Comparison of ENCODE assay signal across 10 mouse cellular contexts in the genomic region with DNA sequence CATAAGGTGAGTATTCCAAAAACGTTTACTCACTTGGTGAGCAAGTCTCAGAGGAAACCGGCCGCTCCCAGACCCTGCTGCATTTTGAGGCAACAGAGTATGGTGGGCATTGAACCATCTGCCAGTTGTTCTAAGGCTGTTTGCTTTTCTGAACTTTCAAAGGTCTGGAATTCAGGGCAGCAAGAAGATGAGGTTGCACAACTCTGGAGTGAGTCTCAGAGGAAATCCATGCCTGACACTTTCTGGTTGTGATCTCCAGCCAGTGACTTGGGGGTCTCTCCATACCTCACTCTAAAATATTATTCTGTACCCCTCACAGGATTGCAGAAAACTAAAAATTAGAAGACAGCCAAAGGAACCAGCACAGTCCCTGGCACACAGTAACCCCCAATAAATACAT. TPM values are rescaled to one million over a fixed set of nuclear protein-coding genes. Genes with fewer than 3 reads are reported as not detected.
DNase-seq lines count a peak whose midpoint lies in the region; ATAC-seq and TF ChIP-seq lines count a peak whose summit lies in the region.
"Had no signal": no experiment of that assay in that cellular context is flagged by ENCODE, and none has a peak within 500 bp of the region (broad histone marks: within the 10 kb centered on the region; RNA-seq: fewer than 3 reads in every experiment).

No protein-coding gene starts in this region.

- H3K9ac ChIP-seq in heart, embryonic 15.5 days: no peak overlapping the region

- peak overlapping the region; percentile 68 for H3K4me3 ChIP-seq in heart, embryonic 15.5 days
- H3K4me3 ChIP-seq in midbrain, embryonic 10.5 days: no peak overlapping the region; the same call in 1 of the 2 replicates
- no peak overlapping the region; the same call in 1 of the 2 replicates for H3K4me3 ChIP-seq in layer of hippocampus, adult 2 months

- H3K9me3 ChIP-seq in heart, embryonic 15.5 days (replicated peaks): no peaks in the 10 kb centered on the region
- no peaks in the 10 kb centered on the region for H3K9me3 ChIP-seq in midbrain, embryonic 10.5 days (replicated peaks)

- no peaks in the 10 kb centered on the region for H3K27me3 ChIP-seq in heart, embryonic 15.5 days
- H3K27me3 ChIP-seq in midbrain, embryonic 10.5 days (ENCODE audit: low read depth, poor library complexity, severe bottlenecking): 0 out of 2 replicates have a peak, but pooled peaks cover 3% of the 10 kb centered on the region

- H3K4me1 ChIP-seq in heart, embryonic 15.5 days (replicated peaks): peaks cover 11% of the 10 kb centered on the region
- peaks cover 23% of the 10 kb centered on the region for H3K4me1 ChIP-seq in midbrain, embryonic 10.5 days

- no peak for DNase-seq in heart, postnatal 4 days
- peak; percentile 13 for DNase-seq in thymus, postnatal 4 days
- no peak for DNase-seq in thymus, postnatal 10 days (ENCODE audit: low spot score in 2 of 2)
- DNase-seq in midbrain, embryonic 10.5 days (ENCODE audit: low spot score): peak; percentile 16
- DNase-seq in layer of hippocampus, adult 2 months (ENCODE audit: low spot score in 2 of 2): no peak
- DNase-seq in layer of hippocampus, adult 8-10 months (ENCODE audit: low spot score in 2 of 2): no peak
- DNase-seq: heart, postnatal 10 days; right cerebral cortex, postnatal 4 days had no signal

- peak overlapping the region; percentile 78 for H3K4me2 ChIP-seq in heart, embryonic 15.5 days

- no peaks in the 10 kb centered on the region for H3K36me3 ChIP-seq in heart, embryonic 15.5 days
- no peaks in the 10 kb centered on the region for H3K36me3 ChIP-seq in midbrain, embryonic 10.5 days

- H3K27ac ChIP-seq in heart, embryonic 15.5 days: peak overlapping the region; percentile 14; the same call in 1 of the 2 replicates
- no peak overlapping the region for H3K27ac ChIP-seq in midbrain, embryonic 10.5 days (replicated peaks)
- no peak overlapping the region for H3K27ac ChIP-seq in layer of hippocampus, adult 2 months

- no peak for TF ChIP-seq CTCF in layer of hippocampus, adult 2 months (conservative IDR thresholded peaks at IDR 0.05)

- no peak for ATAC-seq in heart, embryonic 15.5 days (replicated peaks; ENCODE audit: insufficient number of reproducible peaks, insufficient read depth, low FRiP score, low read depth)
- no peak for ATAC-seq in CD4-positive, CD25-positive, alpha-beta regulatory T cell, adult 4 months

- 59% methylated on average over 3 of the region's 3 CpGs for WGBS in heart, embryonic 15.5 days
- WGBS in midbrain, embryonic 10.5 days: 50% methylated on average over 3 of the region's 3 CpGs

RNA-seq across cellular contexts. Expression of a gene that starts 1.8 kb away (rescaled TPM):
- 188 and 228 TPM in 2 replicates for polyA plus RNA-seq in heart, embryonic 15.5 days (2015; fragmentation: Nextera tagmentation; extraction: Ambion mirVana)
- 100 to 1,000 TPM; 208 to 229 TPM for total RNA-seq in heart, postnatal 4 days (2021)
- polyA plus RNA-seq in midbrain, embryonic 10.5 days (2016; fragmentation: Nextera tagmentation; extraction: Ambion mirVana): 42.7 and 50.0 TPM in 2 replicates
- not detected for polyA plus RNA-seq in CD4-positive, CD25-positive, alpha-beta regulatory T cell, adult 4 months (2017; shearing (Covaris generic))
- 10 to 100 TPM; 18.0 to 19.7 TPM for total RNA-seq in layer of hippocampus, adult 2 months (2021)
- 10 to 100 TPM; 11.3 to 16.5 (median 13.0) TPM for total RNA-seq in layer of hippocampus, adult 8-10 months (2022)

RNA-seq across cellular contexts. Expression of a gene that starts 19.7 kb away (rescaled TPM):
- polyA plus RNA-seq in heart, embryonic 15.5 days (2015; fragmentation: Nextera tagmentation; extraction: Ambion mirVana): 50.0 and 62.5 TPM in 2 replicates
- total RNA-seq in heart, postnatal 4 days (2021): 10 to 100 TPM; 42.9 to 45.6 TPM
- 96.4 and 99.0 TPM in 2 replicates for polyA plus RNA-seq in midbrain, embryonic 10.5 days (2016; fragmentation: Nextera tagmentation; extraction: Ambion mirVana)
- 10 to 100 TPM; 13.6 to 14.0 TPM for polyA plus RNA-seq in CD4-positive, CD25-positive, alpha-beta regulatory T cell, adult 4 months (2017; shearing (Covaris generic))
- 10 to 100 TPM; 86.7 to 87.4 TPM for total RNA-seq in layer of hippocampus, adult 2 months (2021)
- total RNA-seq in layer of hippocampus, adult 8-10 months (2022): 100 to 1,000 TPM in 1 of 4 experiments, 10 to 100 TPM in 3; 83.8 to 108 (median 94.2) TPM

Comparison
In these comparisons a context has a peak if more than half of its experiments do, and no peak if none do; other contexts are left out.
1. DNase-seq: peak in thymus, postnatal 4 days (single experiment) and midbrain, embryonic 10.5 days (single experiment); none in heart, postnatal 4 days (single experiment), thymus, postnatal 10 days (0 of 2), layer of hippocampus, adult 2 months (0 of 2) and layer of hippocampus, adult 8-10 months (0 of 2).
2. RNA of a gene that starts 1.8 kb away (total RNA-seq): 208 to 229 TPM in heart, postnatal 4 days; 18.0 to 19.7 TPM in layer of hippocampus, adult 2 months and 11.3 to 16.5 TPM in layer of hippocampus, adult 8-10 months; every median in the first group is over 10 times any median in the second.